Mouse (Mus musculus) layer of hippocampus, adult 18-20 months (tissue): ENCODE results near the gene Sh3kbp1. TPM values are rescaled to one million over a fixed set of nuclear protein-coding genes. Genes with fewer than 3 reads are reported as not detected.

Source experiments
- DNase-seq, 2 experiments: peaks; one replicate each; pipeline ENCODE4 v3.0.0; 2022; ENCODE audit warnings: low spot score in 2 of 2
- total RNA-seq, 2 experiments: library from RNA; stranded (reverse); gene quantifications; 2 replicates each; pipeline ENCODE4 v1.2.3; 2021

Sh3kbp1 gene
- total RNA-seq, 2 experiments from 2014 or later: 35.9 to 37.9 TPM

DNA sequence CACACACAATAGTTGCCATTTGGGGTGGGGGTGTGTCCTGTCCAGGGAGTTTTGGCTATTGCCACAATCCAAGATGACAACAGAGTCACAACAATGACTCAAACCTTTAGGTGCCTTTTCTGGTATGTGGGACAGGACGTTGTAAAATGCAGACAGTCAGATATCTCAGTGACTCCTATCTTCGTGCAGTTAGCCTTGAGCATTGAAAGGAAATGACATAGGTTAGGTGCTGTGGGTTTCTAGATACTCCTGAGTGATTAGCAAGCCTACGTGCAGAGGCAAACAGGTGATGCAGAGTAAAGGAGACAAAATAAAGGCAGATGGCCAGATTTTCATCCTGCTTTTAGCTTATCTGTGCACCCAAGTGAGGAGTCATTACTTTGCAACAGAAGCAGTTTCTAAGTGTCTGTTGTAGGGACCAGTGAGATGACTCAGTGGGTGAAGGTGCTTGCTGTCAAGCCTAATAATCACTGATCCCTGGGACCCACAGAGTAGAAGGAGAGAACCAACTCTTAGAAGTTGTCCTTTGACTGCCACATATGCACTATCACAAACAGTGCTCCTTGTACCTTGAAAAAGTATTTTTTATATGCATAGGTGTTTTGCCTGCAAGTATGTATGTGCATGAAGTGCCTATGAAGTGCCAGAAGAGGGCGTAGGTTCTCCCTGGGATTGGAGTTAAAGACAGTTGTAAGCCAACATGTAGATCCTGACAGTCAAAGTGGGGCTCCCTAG, 50.7 kb downstream of the Sh3kbp1 start:
- no peak for DNase-seq

DNA sequence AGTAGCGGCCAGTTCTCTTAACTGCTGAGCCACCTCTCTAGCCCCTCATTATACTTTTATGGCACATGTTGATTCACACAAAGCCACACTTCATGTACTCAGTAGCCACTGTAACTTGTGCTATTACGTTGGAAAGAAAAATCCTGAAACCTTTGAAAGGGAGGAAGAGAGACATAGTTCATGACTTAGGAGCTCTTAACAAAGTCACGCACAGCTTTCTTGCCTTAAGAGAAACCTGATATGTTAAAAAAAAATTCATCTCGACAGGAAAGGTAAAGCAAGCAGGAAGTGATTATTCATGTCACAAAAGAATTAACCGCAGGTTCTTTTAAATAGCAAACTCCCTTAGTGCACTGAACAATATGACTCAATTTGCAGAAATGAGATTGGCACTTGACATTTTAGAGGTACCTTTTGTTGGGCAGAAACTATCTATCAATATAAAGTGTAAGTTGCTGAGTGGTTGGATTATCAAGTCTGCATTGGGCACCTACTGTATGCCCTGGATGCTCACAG, 51.3 kb downstream of the Sh3kbp1 start:
- no peak for DNase-seq

DNA sequence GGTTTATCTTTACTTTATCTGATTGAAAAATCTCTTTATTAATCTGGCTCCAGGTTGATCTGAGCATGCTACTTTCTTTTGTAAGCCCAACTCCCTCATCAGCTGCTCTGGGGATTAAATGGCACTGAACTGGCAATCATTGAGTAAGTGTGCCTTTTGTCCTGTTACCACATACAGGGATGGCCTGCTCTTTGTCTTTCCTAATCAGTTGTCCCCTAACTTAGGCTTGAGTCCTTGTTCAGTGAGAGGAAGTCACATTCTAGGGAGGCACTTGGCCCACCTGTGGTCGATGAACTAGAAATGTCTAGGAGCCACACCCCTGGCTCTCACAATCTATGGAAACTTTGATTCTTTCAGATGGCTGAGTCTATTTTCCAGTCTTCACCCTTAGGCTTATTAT, 58.4 kb downstream of the Sh3kbp1 start:
- no peak for DNase-seq

DNA sequence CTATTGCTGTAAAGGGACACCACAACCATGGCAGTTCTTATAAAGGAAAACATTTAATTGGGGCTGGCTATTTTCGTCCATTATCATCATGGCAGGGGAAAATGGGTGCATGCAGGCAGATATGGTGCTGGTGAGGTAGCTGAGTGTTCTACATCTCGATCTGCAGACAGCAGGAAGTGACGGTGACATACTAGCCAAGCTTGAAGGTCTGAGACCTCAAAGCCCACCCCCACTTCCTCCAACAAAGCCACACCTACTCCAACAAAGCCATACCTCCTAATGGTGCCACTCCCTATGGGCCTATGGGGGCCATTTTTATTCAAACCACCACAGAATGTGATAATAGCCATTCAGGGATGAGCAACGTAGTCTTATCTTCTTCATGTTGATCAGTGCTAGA, 59.8 kb downstream of the Sh3kbp1 start:
- DNase-seq: no peak

DNA sequence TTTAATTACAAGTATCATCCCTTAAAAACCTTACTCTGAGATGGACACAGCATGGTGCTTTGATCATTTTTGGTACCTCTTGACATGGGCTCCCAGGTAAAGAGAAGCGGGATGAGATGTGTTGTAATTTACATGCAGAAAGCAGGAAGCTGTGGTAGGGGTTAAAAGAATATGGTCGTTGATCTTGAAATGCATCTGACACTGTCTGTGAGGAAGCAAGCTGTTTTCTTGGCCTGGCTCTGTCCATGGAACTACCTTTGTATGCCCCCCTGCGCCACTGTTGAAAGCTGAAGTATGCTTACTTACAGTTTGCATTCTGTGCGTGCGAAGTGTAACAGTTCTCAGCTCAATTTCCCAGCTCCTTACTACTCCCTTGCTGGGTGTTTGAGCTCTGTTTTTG, 61.6 kb downstream of the Sh3kbp1 start:
- no peak for DNase-seq

DNA sequence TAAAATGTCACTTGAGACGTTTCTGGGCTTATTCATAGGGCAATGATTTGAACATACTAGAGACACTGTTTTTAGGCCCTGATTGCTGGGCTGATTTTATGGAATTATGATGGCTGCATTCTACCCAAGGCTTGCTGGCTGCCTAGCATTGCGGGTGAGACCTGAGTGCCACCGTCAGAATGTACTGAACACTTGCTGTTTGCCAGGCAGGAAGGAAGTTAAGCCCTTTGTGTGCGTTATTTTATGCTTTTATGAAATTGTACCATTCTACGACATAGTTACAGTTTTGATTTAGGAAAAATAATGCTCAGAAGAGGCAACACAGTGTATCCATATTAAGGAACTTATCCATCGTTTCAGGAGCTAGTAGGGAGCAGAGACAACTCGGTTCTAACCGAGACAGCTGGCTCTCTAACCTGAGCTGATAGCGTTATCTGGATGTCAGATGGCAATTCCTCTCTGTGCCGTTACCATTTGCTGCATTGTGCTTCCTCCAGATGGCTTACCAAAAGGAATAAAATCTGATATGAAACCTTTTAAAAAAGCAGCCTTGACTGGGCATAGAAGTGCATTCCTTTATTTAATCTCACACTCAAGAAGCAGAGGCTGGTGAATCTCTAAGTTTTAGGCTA, 62.8 kb downstream of the Sh3kbp1 start:
- DNase-seq: peak; percentile 10 to 49

DNA sequence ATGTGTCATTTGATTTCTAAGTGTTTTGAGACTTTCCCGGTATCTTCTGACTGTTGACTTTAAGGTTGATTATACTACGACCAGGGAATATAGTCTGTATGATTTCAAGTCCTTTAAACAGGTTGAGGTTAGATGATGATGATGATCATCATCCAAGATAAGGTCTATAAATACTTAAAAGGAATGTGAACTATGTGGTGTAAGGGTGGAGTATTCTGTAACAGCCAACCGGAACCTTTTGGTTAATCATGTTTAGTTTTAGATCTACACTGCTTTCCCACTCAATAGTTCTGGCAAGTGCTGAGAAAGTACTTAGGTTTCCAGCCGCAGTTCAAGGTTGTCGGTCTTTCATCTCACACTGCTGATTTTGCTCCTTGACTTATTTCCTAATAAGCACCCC, 66.1 kb downstream of the Sh3kbp1 start:
- no peak for DNase-seq

DNA sequence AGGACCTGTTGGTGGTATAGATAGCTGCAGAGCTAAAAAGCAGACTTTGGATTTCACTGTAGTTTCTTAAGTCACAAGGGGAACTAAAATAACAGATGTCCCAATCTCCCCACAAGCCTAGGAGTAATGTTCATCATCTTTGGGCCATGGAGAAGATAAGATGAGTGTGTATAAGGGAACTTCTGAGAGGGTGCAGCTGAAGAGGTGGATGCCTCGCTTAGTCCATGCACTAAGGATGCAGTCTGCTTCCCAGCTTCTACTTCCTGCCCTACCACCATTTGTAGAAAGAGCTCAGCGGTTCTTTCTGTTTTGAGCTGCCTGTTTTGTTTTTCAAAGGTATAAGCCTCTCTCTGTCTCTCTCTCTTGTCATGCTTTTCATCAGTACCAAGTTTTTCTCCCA, 69.5 kb downstream of the Sh3kbp1 start:
- DNase-seq: no peak

DNA sequence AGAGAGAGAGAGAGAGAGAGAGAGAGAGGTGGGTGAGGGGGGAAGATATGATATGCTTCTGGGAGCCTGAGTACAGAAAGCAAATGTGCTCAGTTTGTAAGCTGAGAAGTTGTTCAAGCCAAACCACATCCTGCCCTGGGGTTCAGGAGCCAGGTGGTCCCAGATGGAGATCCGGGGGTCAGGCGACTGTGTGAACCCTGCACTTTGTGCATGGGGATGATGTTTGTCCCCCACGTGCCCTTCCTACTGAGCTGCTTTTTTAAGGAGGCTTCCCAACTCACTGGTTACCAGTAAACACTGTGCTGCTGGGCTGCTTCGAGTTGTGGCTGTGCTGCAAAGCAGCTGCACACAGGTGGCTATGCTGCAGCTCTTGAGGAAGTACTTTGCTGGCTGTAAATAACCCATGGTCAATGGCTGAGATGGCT, 70.0 kb downstream of the Sh3kbp1 start:
- DNase-seq: no peak

DNA sequence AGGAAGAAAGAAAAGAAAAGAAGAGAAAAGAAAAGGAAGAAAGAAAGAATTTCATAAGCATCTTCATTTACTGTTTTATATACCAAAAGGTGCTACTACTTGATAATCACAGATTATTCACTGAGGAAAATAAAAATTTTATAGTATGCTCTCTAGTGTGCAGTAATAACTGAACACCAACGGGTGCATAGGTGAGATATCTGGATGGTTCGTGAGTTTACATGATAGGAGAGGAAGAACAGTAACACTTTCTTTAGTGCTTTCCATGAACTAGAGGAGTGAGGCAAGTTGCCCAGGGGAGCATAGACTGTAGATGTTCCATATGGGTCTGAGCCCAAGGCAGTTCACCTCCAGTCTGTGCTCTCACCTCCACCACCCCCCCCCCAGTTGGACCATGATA, 75.8 kb downstream of the Sh3kbp1 start:
- no peak for DNase-seq

DNA sequence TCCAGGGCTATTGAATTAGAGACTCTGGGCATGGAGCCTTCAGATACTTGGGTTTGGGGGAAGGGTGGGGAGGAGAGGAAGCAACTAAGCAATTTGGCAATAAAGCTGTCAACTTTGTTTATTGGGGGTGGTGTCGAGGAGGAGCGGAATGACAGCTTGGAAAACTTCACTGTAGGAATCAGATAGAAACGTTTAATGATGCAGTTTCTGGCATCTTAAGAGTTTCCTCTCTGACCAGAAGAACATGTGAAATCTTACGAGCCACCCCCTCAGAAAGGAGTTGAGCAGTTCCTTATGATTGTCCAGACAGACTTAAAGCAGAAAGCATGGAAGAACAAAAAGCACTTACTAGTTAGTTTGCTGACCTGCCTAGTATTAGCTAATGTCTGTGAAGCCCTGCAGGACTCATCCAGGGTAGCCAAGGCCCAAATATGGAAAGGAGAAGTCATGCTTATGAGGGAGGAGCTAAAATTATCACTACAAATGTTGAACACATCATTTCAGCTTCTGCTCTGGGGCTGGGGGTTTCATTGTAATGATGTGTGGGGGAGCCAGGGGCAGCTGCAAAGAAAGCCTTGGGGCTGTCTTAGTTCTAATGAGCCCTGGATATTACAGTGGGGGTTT, 77.4 kb downstream of the Sh3kbp1 start:
- DNase-seq: no peak

DNA sequence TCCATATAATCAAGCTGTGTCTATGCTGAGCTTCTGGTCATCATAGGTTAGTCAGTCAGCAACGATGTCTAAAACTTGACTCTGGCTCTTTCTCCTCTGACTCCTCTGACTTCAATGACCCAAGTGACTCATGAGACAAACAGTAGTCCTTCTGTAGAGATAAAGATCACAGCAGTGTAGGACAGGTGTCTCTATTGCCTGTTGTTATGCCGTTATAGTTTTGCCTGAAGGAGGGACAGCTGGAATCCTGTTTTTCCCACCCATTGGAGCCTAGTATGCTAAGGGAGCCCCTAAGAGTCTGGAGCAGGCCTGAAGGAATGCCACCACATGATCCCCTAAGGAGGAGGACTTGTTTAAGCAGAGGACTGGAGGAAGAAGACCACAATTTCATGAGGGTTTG, 78.3 kb downstream of the Sh3kbp1 start:
- no peak for DNase-seq

DNA sequence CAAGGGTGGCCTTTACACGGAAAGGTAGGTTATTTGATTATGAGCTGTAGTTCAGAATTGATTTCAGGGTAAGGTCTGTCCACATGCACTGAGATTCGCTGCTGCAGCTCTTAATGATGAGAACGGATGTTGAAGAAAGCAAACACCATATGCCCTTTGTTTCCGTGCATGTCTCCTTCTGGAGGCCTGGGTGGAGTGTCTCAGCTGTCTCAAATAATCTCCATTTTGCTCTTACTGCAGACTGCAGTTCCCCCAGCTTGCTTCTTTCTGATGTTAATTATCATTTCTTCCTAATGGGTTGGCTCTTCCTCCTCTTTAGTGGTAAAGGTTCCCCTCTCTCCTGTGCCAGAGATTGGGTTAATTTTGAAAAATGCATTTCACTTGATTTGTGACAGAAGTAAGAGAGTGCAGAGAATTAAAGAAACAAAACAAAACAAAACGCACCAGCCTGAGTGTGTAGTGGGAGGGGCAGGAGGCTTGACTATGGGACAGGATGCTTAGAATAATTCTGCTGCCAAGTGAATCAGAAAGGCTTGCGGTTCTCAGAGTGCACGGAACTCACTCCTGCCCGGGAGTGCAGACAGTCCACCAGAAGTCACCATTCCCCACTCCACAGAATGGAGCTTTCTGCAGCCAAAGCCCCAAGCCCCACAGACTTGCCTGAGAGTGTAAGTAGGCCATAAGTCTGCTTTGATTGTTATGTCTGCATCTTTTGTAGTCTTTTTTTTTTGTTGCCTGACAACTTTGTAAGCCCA, 81.2 kb downstream of the Sh3kbp1 start:
- no peak for DNase-seq

DNA sequence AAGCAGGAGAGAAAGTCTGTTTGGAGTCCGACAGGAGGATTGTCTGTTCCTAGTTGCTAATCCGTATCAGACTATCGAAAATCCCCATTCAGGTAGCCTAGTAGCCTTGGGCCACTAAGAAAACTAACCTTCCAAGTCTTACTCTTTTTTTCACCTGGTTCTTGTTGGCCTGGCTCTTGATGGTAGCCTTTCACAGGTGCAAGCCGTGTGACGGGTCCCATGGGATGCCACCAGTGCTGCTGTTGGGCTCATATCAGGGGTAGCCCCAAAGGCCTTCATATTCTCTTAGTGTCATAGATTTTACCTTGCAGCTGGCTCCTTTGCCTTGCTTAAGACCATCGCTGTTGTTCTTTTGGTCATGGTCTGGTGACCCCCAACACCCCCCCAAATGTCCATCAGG, 82.2 kb downstream of the Sh3kbp1 start:
- no peak for DNase-seq

DNA sequence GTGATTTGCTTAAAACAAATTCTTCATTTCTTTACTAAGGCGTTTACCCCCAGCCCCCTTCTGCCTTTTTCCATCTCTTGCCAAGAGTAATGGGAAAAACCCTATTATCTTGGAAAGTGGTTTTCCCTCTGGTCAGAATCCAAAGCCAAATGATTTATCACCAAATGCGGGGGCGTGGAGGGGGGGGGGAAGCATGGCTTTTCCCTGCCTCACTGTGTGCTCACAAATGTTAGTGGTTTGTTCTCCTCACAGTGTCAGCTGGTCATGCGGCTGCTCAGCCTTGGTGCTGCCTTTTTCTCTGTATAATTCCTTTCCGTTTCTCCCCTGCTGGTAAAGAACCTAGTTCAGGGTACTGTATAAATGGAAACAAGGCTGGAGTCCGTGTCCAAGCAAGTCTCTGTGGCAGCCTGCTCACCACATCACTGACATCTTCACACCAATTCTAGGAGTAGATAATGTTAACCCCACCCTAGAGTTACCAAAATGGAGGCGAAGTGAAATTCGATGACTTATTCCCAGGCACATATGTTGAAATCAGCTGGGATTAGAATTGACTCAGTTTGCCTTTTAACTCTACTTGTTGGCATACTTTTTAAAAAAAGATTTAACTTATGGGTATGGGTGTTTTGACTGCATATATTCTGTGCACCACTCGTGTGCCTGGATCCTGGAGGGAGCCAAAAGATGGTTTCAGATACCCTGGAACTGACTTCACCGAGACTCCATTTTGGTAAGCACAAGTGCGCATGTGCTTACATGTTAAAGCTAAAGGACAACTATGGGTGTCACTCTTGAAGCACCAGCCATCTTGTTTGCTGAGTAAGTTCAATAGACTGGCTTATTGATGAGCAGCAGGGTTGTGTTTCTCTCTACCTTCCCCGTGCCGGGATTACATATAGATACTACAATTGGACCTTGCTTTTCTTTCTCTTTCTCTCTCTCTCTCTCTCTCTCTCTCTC, 84.3 kb downstream of the Sh3kbp1 start:
- no peak for DNase-seq

DNA sequence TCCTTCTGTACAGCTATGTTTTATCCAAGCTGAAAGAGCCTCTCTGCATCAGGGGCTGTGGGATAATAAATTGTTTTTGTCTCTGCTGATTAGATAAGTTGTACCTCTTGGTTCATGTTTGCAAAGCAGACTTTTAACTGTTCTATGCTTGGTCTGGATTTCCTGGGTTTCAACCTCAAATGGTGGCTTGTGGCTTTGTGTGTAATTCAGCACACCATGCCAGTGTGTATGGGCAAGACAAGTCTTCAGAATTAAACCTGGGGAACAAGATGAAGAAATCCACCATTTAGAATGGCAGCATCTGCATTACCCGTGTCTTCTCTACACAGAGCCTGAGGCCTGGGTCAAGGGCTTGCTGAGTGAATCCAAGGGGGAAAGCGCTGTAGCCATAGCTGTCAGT, 86.1 kb downstream of the Sh3kbp1 start:
- DNase-seq: no peak

DNA sequence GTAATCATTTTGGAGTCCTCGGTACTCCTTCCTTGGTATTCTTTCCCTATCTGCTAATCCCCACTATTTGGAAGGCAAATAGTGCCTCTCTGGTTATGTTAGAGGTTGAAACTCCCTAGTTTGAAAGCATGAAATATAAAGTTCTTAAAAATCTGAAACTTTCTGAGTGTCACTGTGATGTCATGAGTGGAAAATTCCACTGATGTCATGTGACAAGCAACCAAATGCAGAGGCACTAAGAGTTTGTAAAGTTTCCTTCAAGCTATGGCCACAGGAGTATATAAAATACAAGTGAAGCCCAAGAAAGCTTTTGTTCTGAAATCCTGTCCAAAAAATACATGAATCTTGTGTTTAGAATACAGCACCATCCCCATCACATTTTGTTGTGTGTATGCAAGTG, 94.3 kb downstream of the Sh3kbp1 start:
- no peak for DNase-seq

DNA sequence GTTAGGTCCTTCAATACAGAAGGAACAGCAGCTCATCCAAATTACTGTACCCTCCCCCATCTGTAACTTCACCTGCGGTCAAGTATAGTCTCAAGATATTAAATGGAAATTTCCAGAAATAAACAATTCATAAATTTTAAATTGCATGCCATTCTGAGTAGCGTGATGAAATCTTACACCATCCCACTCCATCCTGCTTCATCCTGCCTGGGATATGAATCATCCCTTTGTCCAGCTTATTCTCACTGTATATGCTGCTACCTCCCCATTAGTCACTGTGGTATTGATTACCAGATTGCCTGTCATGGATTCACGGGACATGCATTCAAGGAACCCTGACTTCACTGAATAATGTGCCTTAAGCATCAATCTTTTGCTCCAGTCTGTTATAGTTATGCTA, 104.3 kb downstream of the Sh3kbp1 start:
- DNase-seq: no peak

DNA sequence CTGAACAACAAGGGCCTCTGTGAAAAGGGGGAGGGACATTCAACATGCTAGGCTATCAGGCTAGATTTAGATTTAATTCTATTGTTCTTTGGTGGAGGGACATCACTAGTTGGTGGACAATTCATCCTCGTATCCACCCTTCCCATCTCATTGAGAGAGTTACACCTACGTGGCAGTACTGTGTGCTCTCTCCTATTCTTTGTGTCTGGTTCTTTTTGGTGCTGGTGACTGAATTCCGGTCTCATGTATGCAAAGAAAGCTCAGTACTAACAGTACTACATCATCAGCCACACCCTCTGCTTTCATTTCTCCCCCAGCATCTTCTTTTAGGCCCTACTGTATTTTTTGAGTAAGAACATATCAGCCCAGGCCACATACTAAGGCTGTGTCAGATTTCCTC, 105.8 kb downstream of the Sh3kbp1 start:
- DNase-seq: no peak

DNA sequence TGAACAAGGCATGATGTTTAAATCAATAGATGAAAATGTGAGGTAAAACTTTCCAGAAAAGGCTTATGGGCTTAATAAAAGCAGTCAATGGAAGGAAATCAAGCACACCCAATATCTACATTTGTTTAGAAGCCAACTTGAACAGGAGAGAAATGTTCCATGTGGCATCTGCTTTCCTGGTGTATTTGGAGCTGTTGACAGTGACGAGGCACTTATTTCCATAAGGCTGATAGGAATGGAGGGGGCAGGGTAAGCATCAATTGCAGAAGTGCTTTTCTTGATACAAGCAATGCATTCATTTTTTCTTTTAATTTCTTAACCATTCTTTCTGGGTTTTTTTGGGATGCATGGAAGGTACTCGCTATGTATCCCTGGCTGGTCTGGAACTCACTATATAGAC, 106.9 kb downstream of the Sh3kbp1 start:
- peak in 1 of 2 experiments; percentile 25 for DNase-seq
